Mouse (Mus musculus) spleen, postnatal 10 days (tissue): ENCODE data around the gene Oxct1.

Experiments
- DNase-seq, 2 experiments: peaks; one replicate each; pipeline ENCODE4 v3.0.0; 2021 to 2022; ENCODE audit warnings: low spot score in 2 of 2

Gene Oxct1

DNA sequence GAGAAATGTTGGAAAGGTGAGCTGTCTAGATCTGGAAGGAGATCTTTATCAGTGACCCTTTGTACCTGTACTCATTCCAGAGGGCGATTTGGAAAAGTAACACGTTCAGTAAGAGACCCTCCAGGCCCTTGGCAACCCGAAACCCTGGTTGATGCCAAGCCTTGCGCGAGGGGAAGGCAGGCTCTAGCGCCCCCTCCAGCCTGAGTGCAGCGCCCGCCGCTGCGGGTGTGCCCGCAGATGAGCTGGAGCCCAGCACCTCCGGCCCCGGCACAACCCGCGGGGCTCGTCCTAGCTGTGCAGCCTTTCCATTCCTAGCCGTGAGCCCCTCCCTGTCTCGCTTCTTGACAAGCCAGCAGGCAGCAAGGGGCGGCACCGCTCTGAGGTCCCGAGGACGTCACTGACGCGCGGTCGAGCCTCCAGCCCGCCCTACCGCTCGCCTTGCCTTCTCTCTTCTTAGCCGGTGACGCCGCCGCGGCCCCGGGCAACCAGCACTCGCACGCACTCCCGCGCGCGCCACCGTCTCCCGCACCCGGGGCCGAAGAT is at the start of gene Oxct1:
Gene Oxct1, plus strand, starts transcription at position 153 of the 543 bp plus-strand sequence.
- peak; percentile 59 to 82 for DNase-seq

DNA sequence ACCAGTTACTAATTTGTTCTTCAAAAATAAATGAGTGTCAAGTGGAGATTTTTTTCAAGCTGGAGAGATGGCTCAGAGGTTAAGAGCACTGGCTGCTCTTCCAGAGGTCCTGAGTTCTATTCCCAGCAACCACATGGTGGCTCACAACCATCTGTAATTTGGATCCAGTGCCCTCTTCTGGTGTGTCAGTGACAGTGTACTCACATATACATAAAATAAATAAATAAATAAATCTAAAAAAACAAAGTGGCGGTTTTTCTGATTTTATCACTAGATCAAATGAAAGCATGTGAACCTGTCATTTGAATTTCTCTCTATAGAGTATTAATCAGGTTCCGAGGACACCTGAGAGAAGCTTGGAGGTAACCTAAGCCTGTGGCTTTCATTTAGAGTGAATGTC is 47.9 kb upstream of the Oxct1 start:
- DNase-seq = no peak

DNA sequence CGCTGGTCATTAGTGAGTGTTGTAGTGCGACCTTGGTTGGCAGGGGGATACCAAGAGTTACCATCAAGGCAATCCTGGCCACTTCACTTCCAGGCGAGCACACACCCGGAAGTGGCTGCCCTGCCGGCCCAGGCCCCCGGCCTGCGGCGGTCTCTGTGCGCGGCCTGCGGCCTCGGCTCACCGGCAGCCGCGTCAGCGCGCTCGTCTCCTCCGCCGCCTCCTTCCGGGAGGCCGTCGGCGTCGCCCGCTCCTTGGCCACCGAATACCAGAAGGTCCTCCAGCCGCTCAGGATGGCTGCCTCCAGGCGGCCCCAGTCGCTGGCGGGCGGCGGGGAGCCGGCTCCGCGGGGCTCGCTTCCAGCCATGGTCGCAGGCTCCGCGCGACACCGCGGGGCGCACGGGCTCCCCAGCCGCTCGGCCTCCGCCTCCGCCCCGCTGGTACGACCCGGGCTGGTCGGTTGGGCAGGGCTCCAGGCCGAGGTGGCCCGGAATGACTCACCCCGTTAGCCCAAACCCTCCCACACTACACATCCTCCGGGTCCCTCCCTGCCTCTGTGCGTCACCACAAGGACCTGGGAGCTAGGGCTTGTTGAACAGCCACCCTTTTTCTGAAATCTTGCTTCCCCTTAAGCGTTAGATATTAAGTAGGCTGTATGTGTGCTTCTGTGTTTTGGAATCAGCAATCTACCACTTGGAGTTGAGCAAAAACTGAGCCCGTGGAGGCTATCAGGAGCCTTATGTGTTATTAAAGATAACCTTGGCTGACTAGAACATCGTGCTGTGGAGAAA is 46.9 kb upstream of the Oxct1 start, which contains the start of gene Fbxo4:
Gene Fbxo4, minus strand, starts transcription at position 513 of the 788 bp plus-strand sequence.
- peak; percentile 75 to 77 for DNase-seq

DNA sequence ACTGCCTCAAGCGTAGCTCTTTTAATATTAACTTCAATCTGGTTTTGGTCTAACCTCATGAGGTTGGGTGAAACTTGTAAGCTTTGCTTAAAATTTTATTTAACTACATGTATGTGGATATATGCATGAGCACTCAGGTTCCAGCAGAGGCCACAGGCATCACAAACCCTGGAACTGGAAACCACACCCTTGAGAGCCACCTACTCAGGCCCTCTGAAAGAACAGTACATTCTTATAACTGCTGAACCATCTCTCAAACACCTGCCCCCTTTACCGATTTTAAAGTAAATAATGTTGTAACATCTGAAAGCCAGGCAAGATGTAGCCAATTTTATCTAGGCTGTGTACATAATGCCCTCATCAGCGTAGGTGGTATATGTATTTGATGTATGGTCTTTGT is 46.3 kb upstream of the Oxct1 start:
- peak in 1 of 2 experiments; percentile 21 for DNase-seq

DNA sequence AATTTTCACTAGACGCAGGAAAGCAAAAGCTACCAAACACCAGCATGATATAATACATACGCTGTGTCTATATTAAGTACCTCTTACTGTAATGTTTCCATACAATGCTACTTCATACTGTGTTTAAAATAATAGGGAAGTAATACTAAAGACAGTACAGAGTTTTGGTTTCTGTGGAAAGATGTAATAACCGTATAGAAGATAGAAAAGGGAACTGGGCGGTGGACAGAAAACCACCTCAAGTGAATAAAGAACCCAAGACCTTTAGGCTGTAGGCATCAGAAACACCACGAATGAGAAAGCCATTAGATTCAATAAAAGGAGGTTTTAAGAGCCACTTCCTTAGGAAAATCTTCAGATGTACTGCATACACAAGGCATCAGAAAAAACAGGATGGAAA is 43.5 kb upstream of the Oxct1 start:
- DNase-seq = no peak

DNA sequence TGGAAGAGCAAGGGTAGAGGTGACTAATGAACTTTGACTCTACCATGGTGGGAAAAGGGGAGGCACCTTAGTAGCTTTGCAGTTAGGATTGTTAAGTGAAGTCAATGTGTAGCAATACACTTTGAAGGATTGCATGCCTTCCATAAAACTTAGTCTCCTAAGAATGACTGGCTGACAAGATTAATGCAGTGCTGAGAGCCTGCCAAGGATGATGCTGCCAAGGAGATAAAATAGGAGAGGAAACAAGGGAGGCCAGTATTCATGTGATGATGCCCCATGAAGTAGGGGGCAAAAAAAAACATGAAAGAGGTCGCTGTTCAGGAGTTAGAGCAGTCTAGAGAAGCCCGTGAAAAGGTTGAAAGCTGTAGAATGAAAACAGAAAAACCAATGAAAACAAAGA is 41.3 kb upstream of the Oxct1 start:
- DNase-seq = no peak

DNA sequence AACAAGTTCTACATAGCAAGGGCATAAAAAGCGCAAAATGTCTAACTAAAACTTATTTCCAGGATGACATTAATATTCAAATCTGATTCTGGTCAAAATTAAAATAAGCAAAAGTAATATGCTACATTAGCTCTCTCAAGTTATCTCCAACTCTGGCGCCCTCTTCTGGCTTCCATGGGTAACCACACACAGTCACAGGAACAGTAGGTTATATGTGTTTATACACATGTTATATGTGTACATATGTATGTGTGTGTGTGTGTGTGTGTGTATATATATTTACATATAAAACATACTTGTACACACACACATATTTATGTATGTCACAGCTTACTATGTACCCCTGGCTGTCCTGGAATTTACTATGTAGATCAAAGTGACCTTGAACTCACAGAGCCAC is 38.2 kb upstream of the Oxct1 start:
- peak; percentile 14 to 74 for DNase-seq

DNA sequence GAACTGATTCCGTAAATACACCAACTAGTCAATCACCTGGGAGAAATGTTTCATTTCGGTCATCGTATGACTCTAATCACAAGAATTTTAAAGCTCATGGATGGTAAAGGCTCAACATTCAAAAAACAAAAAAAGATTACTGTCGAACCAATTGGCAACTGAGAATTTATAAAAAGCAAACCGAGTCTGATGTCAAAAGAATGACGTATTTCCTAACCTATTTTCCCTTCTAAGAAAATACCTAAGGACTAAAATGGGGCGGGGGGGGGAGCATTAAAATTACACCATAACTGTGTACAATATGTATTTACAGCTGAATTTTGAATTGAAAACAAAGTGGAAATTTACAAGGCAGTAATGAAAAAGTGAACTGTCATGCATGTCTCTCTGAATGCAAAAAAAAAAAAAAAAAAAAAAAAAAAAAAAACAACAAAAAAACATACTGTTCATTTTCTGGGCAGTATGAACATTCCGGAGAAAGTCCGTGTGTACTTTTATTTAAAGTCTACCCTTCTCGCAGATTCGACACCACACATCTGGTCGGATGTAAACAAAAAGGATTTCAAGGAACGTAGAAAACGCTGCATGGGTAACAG is 31.2 kb upstream of the Oxct1 start:
- DNase-seq = no peak

DNA sequence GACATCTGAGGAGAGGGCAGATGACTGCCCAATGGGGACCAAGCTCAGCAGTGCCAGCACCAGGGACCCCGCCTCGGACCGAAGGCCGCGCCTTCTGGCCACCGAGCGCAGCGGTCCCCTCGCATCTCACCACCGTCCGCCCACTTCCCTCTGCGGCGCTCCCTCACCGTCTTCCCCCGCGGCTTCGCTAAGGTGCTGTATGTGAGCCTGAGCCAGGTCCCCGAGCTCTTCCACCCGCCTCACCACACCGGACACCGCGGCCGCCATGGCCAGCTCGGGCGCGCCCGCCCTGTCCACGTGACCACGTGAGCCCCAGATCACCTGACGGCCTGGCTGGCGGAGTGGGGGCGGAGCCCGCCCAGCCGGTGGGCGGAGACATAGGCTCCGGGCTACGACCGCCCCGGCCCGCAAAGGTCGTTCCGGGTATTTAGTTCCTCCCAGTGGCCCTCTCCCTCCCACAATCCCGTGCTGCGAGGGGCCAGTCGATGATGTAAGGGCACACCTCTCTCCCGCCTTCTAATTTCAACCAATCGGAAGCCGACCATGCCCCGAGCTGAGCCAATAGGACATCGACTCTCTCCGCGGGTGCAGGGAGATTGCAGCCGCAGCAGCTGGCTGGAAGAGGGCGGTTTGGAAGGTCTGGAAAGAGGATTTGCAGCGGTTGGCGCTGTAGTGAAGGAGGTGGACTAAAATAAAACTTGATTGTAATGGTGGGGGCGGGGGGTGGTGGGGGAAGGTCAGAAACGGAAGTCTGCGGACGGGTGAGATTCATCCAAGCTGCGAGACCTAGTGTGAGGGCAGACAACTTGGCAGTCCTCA is 30.5 kb upstream of the Oxct1 start, which contains the start of gene AW549877:
Gene AW549877, minus strand, starts transcription at position 297 of the 819 bp plus-strand sequence.
- peak; percentile 95 to 98 for DNase-seq

DNA sequence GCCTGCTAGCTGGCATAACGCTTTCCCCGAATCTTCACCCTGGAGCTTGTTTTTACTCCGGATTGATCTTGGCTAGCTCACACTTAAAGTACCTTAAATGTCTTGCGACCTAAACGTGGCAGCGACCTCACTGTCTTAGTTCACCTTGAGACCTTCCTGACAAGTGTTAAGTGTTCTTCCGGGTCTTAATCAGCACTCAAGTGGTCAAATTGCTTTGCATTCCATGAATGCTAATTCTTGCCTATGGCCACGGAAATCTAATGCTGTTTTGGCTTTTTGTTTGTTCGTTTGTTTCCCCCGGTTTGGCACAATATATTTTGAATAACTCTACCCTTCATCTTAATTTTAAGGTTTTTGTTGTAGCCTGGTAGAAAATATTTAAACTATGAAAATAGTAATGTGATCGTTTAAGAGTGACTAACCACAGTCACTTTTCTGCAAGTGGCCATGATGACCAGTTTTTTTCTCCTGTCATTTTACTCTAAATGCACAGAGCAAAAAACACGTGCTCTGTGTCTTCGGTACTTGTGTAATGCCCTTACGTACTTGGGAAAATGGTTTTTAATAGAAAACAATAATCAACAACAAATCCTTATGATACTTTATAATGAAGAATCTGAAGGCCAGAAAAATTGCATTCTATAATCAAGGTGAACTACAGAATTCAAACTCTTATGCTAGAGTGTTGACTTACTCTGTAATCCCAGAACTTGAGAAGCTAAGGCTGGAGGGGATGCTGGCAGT is 29.7 kb upstream of the Oxct1 start:
- no peak for DNase-seq

DNA sequence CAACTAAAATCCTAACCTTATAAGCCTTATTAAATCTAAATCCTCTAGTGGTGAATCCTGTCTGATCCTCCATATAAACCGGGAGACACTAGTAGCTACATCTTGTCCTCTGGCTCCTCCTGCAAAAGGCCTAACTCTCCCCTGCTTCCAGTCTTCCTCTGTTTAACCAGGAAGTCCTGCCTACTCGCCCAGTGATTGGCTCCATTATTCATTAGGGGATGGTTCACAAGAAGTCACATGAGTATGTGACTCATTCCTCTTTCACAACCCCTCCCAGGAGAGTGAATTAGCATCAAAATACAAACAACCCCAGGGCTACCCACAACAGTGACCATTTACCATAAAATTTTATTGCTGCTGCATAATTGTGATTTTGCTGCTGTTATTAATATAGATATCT is 27.0 kb upstream of the Oxct1 start:
- no peak for DNase-seq

DNA sequence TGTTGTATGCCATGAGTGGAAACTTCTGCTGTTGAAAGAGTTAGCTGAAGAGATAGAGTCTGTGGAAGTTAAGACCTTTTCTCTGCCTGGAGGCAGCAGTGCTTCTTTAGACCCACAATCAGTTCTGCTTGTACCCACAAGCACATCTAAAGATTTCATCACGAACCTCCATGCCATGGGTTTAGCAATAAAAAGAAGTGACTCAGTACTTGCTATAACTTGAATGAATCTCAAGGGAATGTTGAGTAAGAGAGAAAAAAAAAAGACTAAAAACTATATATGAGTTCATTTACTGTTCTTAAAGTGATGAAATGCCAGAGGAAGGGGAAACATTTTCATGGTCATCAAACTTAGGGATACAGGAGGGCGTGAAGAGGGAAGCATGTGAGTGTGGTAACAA is 25.6 kb upstream of the Oxct1 start:
- no peak for DNase-seq

DNA sequence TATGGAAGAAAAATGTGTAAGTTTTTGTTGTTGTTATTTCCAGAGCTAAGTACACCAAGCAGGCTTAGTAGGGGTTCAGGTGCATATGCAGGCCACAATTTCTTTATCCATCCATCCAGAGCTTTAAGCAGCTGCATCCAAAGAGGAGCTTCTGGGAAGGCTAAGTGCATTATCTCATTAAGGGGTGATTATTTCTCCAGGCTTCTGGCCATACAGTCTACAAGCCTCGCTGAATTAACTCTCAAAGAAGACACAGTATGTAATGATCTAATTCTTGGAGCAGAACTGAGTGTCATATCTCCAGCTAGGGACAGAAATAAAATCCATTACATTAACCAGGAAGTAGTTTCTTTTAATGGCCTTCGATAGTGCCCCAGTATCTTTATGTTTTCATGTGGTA is 12.3 kb upstream of the Oxct1 start:
- no peak for DNase-seq

DNA sequence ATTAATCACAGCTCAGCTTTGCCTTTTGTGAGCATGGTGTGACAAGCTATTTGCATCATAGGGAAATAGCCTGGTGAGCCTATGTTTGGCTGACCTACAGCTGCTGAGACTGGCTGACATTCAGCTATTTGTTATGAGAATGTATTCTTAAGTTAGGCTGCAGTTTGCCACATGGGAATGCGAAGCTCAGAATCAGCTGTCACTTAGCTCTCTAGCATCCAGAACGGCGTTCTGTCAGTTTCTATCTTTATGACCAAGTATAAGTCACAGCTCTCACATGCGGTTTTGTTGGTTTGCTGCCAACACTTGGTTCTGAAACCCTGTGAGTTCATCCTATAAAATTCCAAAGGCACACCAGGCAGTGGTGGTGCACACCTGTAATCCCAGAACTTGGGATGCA is 5.5 kb upstream of the Oxct1 start:
- DNase-seq = no peak

DNA sequence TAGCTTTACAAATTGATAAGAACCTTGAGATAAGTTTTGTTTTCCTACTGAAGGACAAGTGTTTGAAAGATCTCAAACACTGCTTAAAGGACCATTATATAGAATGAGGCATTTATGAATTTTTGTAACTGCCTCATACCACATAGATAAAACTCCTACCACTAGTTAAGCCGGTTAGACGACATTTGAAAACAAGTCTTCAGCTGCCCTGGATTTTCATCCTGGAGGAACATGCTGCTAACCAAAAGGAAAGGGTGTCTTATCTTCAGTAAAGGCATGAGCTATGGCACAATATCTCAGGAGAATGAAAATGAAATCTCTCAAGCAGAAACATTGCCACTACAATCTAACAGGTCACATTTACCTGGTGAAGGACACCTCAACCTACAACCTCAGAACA is 2.4 kb upstream of the Oxct1 start:
- no peak for DNase-seq

DNA sequence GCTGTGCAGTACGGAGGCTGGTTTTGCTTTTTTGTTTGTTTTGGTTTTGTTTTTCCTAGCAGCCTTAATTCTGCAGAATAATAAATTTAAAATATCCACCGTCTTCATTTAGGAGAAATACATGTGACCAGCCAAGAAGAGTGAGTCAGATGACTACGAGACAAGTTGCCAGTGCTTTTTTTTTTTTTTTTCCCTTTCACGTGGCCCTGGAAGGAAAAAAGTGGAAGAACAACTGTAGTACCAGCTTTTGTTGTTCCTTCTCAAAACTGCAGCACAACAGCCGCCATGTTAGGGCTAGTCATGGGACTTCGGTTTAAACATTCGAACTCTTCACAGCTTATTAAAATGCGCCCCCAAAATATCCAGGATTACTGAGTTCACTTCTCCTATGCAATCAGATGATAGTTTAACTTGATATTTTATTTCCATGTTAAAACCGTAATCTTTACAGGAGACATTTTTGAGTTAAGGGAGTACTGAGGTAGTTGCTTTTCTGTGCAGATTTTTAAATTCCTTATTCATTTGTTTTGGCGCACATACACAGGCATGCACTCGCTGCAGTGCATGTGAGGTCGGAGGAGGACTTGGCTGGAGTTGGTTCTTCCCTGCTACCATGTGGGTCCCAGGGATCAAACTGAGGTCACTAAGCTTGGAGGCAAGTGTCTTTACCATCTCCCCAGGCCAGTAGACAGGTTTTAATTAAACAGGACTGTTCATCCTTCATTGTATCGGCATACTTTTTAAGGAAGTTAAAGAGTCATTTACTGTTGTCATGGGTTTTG is 1.3 kb upstream of the Oxct1 start:
- DNase-seq = no peak

DNA sequence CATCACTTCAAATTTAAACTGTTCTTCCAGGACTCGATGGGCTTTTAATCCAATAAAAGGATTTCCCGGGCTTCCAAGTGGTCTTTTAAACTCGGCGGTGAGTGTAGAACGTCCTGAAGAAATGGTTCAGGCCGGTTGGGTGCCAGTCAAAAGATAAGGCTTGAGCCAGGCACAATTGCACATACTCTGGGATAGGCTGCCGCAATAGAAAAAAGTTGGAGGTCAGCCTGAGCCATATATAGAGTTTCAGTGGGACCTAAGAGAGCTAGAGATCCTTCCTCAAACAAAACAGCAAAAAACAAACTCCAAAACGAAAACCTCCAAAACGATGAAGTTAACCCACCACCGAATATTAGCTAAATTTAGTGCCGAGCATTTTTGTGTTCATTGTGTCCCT is 677 bp upstream of the Oxct1 start:
- no peak for DNase-seq

DNA sequence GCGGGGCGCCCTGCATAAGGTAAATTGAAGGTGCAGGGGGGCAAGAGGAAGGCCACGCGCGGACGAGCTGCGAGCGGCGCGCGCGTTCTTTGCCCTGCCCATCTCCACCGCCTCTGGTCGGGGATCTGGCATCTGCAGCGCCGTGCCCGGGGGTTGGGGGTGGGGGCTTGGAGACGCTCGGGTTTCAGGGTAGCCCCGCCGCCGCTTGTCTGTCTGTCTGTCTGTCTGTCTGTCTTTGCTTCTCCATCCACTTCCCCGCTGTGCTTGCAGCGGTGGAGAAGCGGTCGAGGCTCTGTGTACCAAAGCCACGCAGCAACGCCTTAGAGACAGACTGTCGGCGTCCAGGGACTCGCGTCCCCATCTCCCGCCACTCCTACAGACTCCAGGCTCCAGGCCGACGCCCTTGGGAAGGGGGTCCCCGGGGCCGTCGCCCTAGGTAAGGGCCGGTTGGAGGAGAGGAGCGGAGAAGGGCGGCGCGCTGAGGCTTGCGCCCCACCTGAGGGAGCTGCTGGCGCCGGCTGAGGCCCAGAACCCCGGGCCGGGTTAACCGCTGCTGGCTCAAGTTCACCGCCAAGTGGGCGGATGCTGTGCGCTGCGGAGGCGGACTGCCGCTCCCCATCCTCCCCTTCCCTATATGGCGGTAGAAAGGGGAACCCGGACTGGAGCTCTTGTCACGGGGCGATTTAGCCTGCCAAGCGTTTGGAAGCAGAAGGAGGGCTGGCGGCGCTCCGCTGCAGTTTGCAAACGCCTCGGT is 825 bp downstream of the Oxct1 start:
- DNase-seq = peak; percentile 61 to 73

DNA sequence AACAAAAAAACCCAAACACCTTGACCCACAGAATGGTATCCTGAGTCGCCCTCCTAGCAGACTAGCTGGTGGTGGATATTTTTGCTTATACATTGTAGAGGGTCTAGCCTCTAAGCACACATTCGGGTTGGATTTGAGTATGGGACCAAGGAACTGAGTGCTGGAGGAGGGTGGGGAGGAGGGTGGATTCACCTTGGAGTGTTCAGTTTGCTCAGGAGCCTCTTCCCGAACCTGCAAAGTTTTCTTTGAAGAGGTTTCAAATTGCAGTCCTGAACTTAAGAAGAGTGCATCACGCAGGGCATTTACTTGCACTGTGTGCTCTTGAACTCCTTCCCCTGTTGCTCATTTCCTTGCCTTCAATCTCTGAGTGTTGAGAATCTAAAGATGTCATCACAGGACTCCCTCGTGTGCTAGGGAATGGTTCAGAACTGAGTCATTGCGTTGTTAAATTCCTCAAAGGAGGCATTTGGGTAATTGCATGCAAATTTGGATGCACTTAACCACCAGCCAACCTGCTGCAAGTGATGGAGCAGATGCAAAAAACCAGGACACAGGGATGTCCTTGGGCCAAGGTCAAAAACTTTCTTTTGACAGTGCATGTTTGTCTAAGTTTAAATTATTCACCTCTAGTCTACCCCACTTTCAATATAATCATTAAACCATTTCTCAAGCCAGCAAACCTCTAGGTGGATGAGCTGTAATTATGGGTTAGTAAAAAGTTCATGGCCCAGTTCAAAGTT is 1.7 kb downstream of the Oxct1 start:
- no peak for DNase-seq

DNA sequence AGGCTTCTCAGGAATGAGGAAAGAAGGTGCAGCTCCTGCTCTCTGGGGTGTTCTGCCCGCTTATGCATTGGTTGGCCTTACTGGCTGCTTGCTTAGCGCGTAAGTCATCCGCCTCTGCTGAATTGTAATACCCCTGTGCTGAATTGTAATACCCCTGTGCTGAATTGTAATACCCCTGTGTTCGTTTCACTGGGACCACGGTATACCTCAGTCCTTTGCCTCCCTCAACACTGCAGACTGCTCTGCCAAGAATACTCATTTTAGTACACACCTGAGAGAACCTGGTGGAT is 2.2 kb downstream of the Oxct1 start:
- no peak for DNase-seq
